In genomic region chr17:34377450-34378209, GRCm38 (mm10) we compare ENCODE assay signal across 36 mouse cellular contexts. TPM values are rescaled to one million over a fixed set of nuclear protein-coding genes. Genes with fewer than 3 reads are reported as not detected.
A peak's percentile ranks its signal among the peaks of the same experiment; 100 is the strongest.
DNase-seq lines count a peak whose midpoint lies in the region; ATAC-seq and TF ChIP-seq lines count a peak whose summit lies in the region.
"Had no signal": no experiment of that assay in that cellular context is flagged by ENCODE, and none has a peak within 500 bp of the region (broad histone marks: within the 10 kb centered on the region; RNA-seq: fewer than 3 reads in every experiment).

No protein-coding gene starts in this region.

- no peak overlapping the region for H3K4me3 ChIP-seq in hindbrain, postnatal 0 days (ENCODE audit: low read length)
- no peak overlapping the region for H3K4me3 ChIP-seq in hindbrain, embryonic 10.5 days
- H3K4me3 ChIP-seq in spleen, adult 2 months (ENCODE audit: extremely low read depth, insufficient read depth, insufficient read length) = no peak overlapping the region
- peak overlapping the region; percentile 42 for H3K4me3 ChIP-seq in intestine, embryonic 16.5 days (ENCODE audit: low read length)
- H3K4me3 ChIP-seq in stomach, postnatal 0 days (ENCODE audit: low read depth, low read length) = no peak overlapping the region
- H3K4me3 ChIP-seq in heart, adult 2 months = no peak overlapping the region
- H3K4me3 ChIP-seq: erythroblast, embryonic 14.5 days; heart, embryonic 12.5 days; hindbrain, embryonic 15.5 days; left cerebral cortex, adult 2 months; limb, embryonic 13.5 days; liver, embryonic 12.5 days; neural tube, embryonic 13.5 days had no signal

- no peak for ATAC-seq in hindbrain, postnatal 0 days
- ATAC-seq in intestine, embryonic 16.5 days = no peak
- ATAC-seq in stomach, postnatal 0 days (ENCODE audit: low FRiP score, low TSS enrichment) = no peak
- ATAC-seq: liver, embryonic 12.5 days; lung, postnatal 0 days had no signal

- H3K4me2 ChIP-seq in hindbrain, postnatal 0 days (ENCODE audit: low read depth, low read length) = no peak overlapping the region
- peak overlapping the region; percentile 35 for H3K4me2 ChIP-seq in intestine, embryonic 16.5 days (ENCODE audit: low read depth, low read length)
- H3K4me2 ChIP-seq in stomach, postnatal 0 days (replicated peaks; ENCODE audit: low read depth) = no peak overlapping the region
- H3K4me2 ChIP-seq: heart, embryonic 12.5 days; hindbrain, embryonic 15.5 days; limb, embryonic 13.5 days; liver, embryonic 12.5 days; midbrain, embryonic 11.5 days; neural tube, embryonic 13.5 days had no signal

- WGBS in hindbrain, postnatal 0 days = 51% methylated on average over 6 of the region's 6 CpGs
- WGBS in hindbrain, embryonic 10.5 days = 74% methylated on average over 6 of the region's 6 CpGs
- WGBS in spleen, adult 2 months = 24% methylated on average over 6 of the region's 6 CpGs
- WGBS in intestine, embryonic 16.5 days = 52% methylated on average over 6 of the region's 6 CpGs
- 52% methylated on average over 6 of the region's 6 CpGs for WGBS in stomach, postnatal 0 days
- 39% methylated on average over 6 of the region's 6 CpGs for WGBS in heart, adult 2 months

- H3K4me1 ChIP-seq in hindbrain, postnatal 0 days (ENCODE audit: insufficient read depth, low read length) = no peaks in the 10 kb centered on the region
- H3K4me1 ChIP-seq in hindbrain, embryonic 10.5 days (replicated peaks) = no peaks in the 10 kb centered on the region
- H3K4me1 ChIP-seq in spleen, adult 2 months (ENCODE audit: control insufficient read depth, insufficient read depth, insufficient read length) = peaks cover 11% of the 10 kb centered on the region; the same call in 1 of the 2 replicates
- H3K4me1 ChIP-seq in intestine, embryonic 16.5 days (ENCODE audit: control insufficient read depth, insufficient read depth, low read length) = no peaks in the 10 kb centered on the region
- no peaks in the 10 kb centered on the region for H3K4me1 ChIP-seq in stomach, postnatal 0 days (replicated peaks; ENCODE audit: control insufficient read depth, insufficient read depth)
- H3K4me1 ChIP-seq in heart, adult 2 months (ENCODE audit: control insufficient read depth, insufficient read depth, low read length) = no peaks in the 10 kb centered on the region
- H3K4me1 ChIP-seq: heart, embryonic 12.5 days; hindbrain, embryonic 15.5 days; limb, embryonic 13.5 days; liver, embryonic 12.5 days; neural tube, embryonic 13.5 days had no signal

- H3K9me3 ChIP-seq in hindbrain, postnatal 0 days (ENCODE audit: low read length) = no peaks in the 10 kb centered on the region
- no peaks in the 10 kb centered on the region for H3K9me3 ChIP-seq in hindbrain, embryonic 10.5 days
- H3K9me3 ChIP-seq in intestine, embryonic 16.5 days (ENCODE audit: control insufficient read depth, low read length) = no peaks in the 10 kb centered on the region
- no peaks in the 10 kb centered on the region for H3K9me3 ChIP-seq in stomach, postnatal 0 days (ENCODE audit: control insufficient read depth, low read length)
- H3K9me3 ChIP-seq: heart, embryonic 12.5 days; hindbrain, embryonic 15.5 days; limb, embryonic 13.5 days; liver, embryonic 12.5 days; neural tube, embryonic 13.5 days had no signal

- TF ChIP-seq CTCF in hindbrain, postnatal 0 days (IDR thresholded peaks at IDR 0.05; ENCODE audit: low read depth) = peak; percentile 22; the same call in 1 of the 2 replicates
- TF ChIP-seq CTCF in spleen, adult 2 months (IDR thresholded peaks at IDR 0.05; ENCODE audit: extremely low read depth, insufficient read depth, insufficient read length, insufficient replicate concordance) = no peak
- peak; percentile 16; the same call in 1 of the 2 replicates for TF ChIP-seq CTCF in stomach, postnatal 0 days (IDR thresholded peaks at IDR 0.05; ENCODE audit: low read depth)
- no peak for TF ChIP-seq CTCF in heart, adult 2 months (IDR thresholded peaks at IDR 0.05)

- DNase-seq in hindbrain, postnatal 0 days (ENCODE audit: low spot score) = no peak
- DNase-seq in hindbrain, embryonic 10.5 days (ENCODE audit: low spot score) = no peak
- no peak for DNase-seq in spleen, adult 2 months (ENCODE audit: low read depth in 1 of 2, low spot score in 2 of 2)
- DNase-seq in spleen, postnatal 4 days (ENCODE audit: low spot score in 2 of 2) = no peak
- DNase-seq in stomach, postnatal 0 days (ENCODE audit: low spot score) = no peak
- DNase-seq in cerebellum, adult 9-10 months = no peak
- no peak for DNase-seq in heart, adult 2 months
- DNase-seq: adrenal gland, adult 8-10 months; cerebellum, adult 11 months; cerebellum, adult 9-11 months; gastrocnemius, postnatal 10 days; kidney, adult 9 months; kidney, postnatal 10 days; lung, adult 18-20 months; retina, postnatal 1 day; right cerebral cortex, postnatal 14 days had no signal

- no peaks in the 10 kb centered on the region for H3K27me3 ChIP-seq in hindbrain, postnatal 0 days (ENCODE audit: insufficient read depth, low read length)
- H3K27me3 ChIP-seq in hindbrain, embryonic 10.5 days (ENCODE audit: insufficient read depth, poor library complexity, severe bottlenecking) = no peaks in the 10 kb centered on the region
- no peaks in the 10 kb centered on the region for H3K27me3 ChIP-seq in spleen, adult 2 months (ENCODE audit: control insufficient read depth, insufficient read depth, low read length)
- no peaks in the 10 kb centered on the region for H3K27me3 ChIP-seq in intestine, embryonic 16.5 days (replicated peaks; ENCODE audit: control insufficient read depth, insufficient read depth, low read length)
- no peaks in the 10 kb centered on the region for H3K27me3 ChIP-seq in stomach, postnatal 0 days (ENCODE audit: control insufficient read depth, insufficient read depth, low read length)
- no peaks in the 10 kb centered on the region for H3K27me3 ChIP-seq in heart, adult 2 months (ENCODE audit: control insufficient read depth, insufficient read depth, low read length)
- H3K27me3 ChIP-seq: hindbrain, embryonic 15.5 days; limb, embryonic 13.5 days; neural tube, embryonic 13.5 days had no signal

- TF ChIP-seq POLR2A in spleen, adult 2 months (IDR thresholded peaks at IDR 0.05; ENCODE audit: low read depth, low read length) = no peak
- no peak for TF ChIP-seq POLR2A in heart, adult 2 months (IDR thresholded peaks at IDR 0.05; ENCODE audit: insufficient read depth, low read depth, low read length)

- no peak overlapping the region for H3K27ac ChIP-seq in hindbrain, postnatal 0 days
- H3K27ac ChIP-seq in hindbrain, embryonic 10.5 days = no peak overlapping the region
- peak overlapping the region; percentile 65 for H3K27ac ChIP-seq in spleen, adult 2 months (ENCODE audit: insufficient read depth, low read length)
- H3K27ac ChIP-seq in intestine, embryonic 16.5 days (ENCODE audit: low read length) = no peak overlapping the region; the same call in 1 of the 2 replicates
- H3K27ac ChIP-seq in stomach, postnatal 0 days (replicated peaks) = no peak overlapping the region
- no peak overlapping the region for H3K27ac ChIP-seq in heart, adult 2 months
- H3K27ac ChIP-seq: hindbrain, embryonic 15.5 days; left cerebral cortex, adult 2 months; limb, embryonic 13.5 days; liver, embryonic 12.5 days; neural tube, embryonic 13.5 days had no signal

- H3K79me2 ChIP-seq in heart, adult 2 months (replicated peaks; ENCODE audit: control insufficient read depth, insufficient read depth, low read length) = no peaks in the 10 kb centered on the region

- no peak for TF ChIP-seq EP300 in stomach, postnatal 0 days (optimal IDR thresholded peaks at IDR 0.05)
- no peak for TF ChIP-seq EP300 in heart, adult 2 months (IDR thresholded peaks at IDR 0.05; ENCODE audit: insufficient read depth, low read depth, low read length)

- H3K9ac ChIP-seq in hindbrain, postnatal 0 days (replicated peaks; ENCODE audit: low read length) = no peak overlapping the region
- 0 out of 2 replicates have a peak overlapping the region, but pooled peaks have one; percentile 58 for H3K9ac ChIP-seq in intestine, embryonic 16.5 days (ENCODE audit: low read depth, low read length)
- no peak overlapping the region for H3K9ac ChIP-seq in stomach, postnatal 0 days (ENCODE audit: low read length)
- H3K9ac ChIP-seq in heart, adult 2 months (ENCODE audit: low read depth, low read length) = no peak overlapping the region
- H3K9ac ChIP-seq: heart, embryonic 12.5 days; hindbrain, embryonic 15.5 days; limb, embryonic 13.5 days; liver, embryonic 12.5 days; neural tube, embryonic 13.5 days had no signal

- no peaks in the 10 kb centered on the region for H3K36me3 ChIP-seq in hindbrain, postnatal 0 days (ENCODE audit: insufficient read depth, low read length)
- no peaks in the 10 kb centered on the region for H3K36me3 ChIP-seq in hindbrain, embryonic 10.5 days
- H3K36me3 ChIP-seq in spleen, adult 2 months (ENCODE audit: control insufficient read depth, insufficient read depth, low read length) = no peaks in the 10 kb centered on the region
- no peaks in the 10 kb centered on the region for H3K36me3 ChIP-seq in intestine, embryonic 16.5 days (ENCODE audit: control insufficient read depth, insufficient read depth, low read length)
- no peaks in the 10 kb centered on the region for H3K36me3 ChIP-seq in stomach, postnatal 0 days (ENCODE audit: control insufficient read depth, insufficient read depth, low read length)
- H3K36me3 ChIP-seq in heart, adult 2 months (ENCODE audit: control insufficient read depth, insufficient read depth, low read length) = no peaks in the 10 kb centered on the region
- H3K36me3 ChIP-seq: heart, embryonic 12.5 days; hindbrain, embryonic 15.5 days; limb, embryonic 13.5 days; liver, embryonic 12.5 days; neural tube, embryonic 13.5 days had no signal

- intact Hi-C loops in heart, adult 2 months (cut with DNase I) = no loop called here

RNA-seq across cellular contexts. Expression of gene Btnl1, which starts 0.7 kb away (rescaled TPM):
- total RNA-seq in hindbrain, postnatal 0 days (2014; rRNA removed) = not detected in 2 replicates
- polyA plus RNA-seq in hindbrain, postnatal 0 days (2015; fragmentation: Nextera tagmentation; extraction: Ambion mirVana) = not detected in 2 replicates
- polyA plus RNA-seq in hindbrain, embryonic 10.5 days (2016; fragmentation: Nextera tagmentation; extraction: Ambion mirVana) = not detected in 2 replicates
- 0.35 and 0.56 TPM in 2 replicates for polyA plus RNA-seq in spleen, adult 2 months (2012; rRNA removed)
- 30.2 and 43.2 TPM in 2 replicates for polyA plus RNA-seq in intestine, embryonic 16.5 days (2015; fragmentation: Nextera tagmentation; extraction: Ambion mirVana)
- polyA plus RNA-seq in stomach, postnatal 0 days (2015; fragmentation: Nextera tagmentation; extraction: Ambion mirVana) = 0.04 TPM in 1 of 2 replicates, not detected in the other
- not detected for total RNA-seq in heart, adult 2 months (2021)
- not detected in 2 replicates for polyA plus RNA-seq in heart, adult 2 months (2012; rRNA removed)
- total RNA-seq: adrenal gland, adult 8-10 months; ES-E14; gastrocnemius, postnatal 10 days; granulocyte monocyte progenitor cell, adult 5-6 weeks; hematopoietic stem cell, adult 5-6 weeks; layer of hippocampus, postnatal 10 days; left cerebral cortex, adult 2 months; left cerebral cortex, postnatal 36 days had no signal
- polyA plus RNA-seq: embryonic facial prominence, embryonic 14.5 days; erythroblast, embryonic 14.5 days; forebrain, embryonic 11.5 days; heart, embryonic 12.5 days; heart, postnatal 0 days; hindbrain, embryonic 15.5 days; limb, embryonic 13.5 days; liver, embryonic 12.5 days; lung, postnatal 0 days; midbrain, embryonic 11.5 days; neural tube, embryonic 13.5 days had no signal

RNA-seq across cellular contexts. Expression of gene BC051142, which starts 21.0 kb away (rescaled TPM):
- total RNA-seq in hindbrain, postnatal 0 days (2014; rRNA removed) = 5.2 and 6.8 TPM in 2 replicates
- 4.4 and 5.0 TPM in 2 replicates for polyA plus RNA-seq in hindbrain, postnatal 0 days (2015; fragmentation: Nextera tagmentation; extraction: Ambion mirVana)
- 1.4 and 2.0 TPM in 2 replicates for polyA plus RNA-seq in hindbrain, embryonic 10.5 days (2016; fragmentation: Nextera tagmentation; extraction: Ambion mirVana)
- polyA plus RNA-seq in spleen, adult 2 months (2012; rRNA removed) = 1.1 and 1.8 TPM in 2 replicates
- 0.81 and 1.2 TPM in 2 replicates for polyA plus RNA-seq in intestine, embryonic 16.5 days (2015; fragmentation: Nextera tagmentation; extraction: Ambion mirVana)
- 0.59 and 0.86 TPM in 2 replicates for polyA plus RNA-seq in stomach, postnatal 0 days (2015; fragmentation: Nextera tagmentation; extraction: Ambion mirVana)
- total RNA-seq in heart, adult 2 months (2021) = not detected
- polyA plus RNA-seq in heart, adult 2 months (2012; rRNA removed) = 0.94 and 1.1 TPM in 2 replicates
- total RNA-seq: ES-E14 had no signal
- polyA plus RNA-seq: erythroblast, embryonic 14.5 days; heart, embryonic 12.5 days had no signal

RNA-seq across cellular contexts. Expression of gene Btnl2, which starts 23.0 kb away (rescaled TPM):
- total RNA-seq in hindbrain, postnatal 0 days (2014; rRNA removed) = not detected in 2 replicates
- 0.08 TPM in 1 of 2 replicates, not detected in the other for polyA plus RNA-seq in hindbrain, postnatal 0 days (2015; fragmentation: Nextera tagmentation; extraction: Ambion mirVana)
- polyA plus RNA-seq in hindbrain, embryonic 10.5 days (2016; fragmentation: Nextera tagmentation; extraction: Ambion mirVana) = not detected in 2 replicates
- polyA plus RNA-seq in spleen, adult 2 months (2012; rRNA removed) = 4.1 and 4.4 TPM in 2 replicates
- polyA plus RNA-seq in intestine, embryonic 16.5 days (2015; fragmentation: Nextera tagmentation; extraction: Ambion mirVana) = 10.6 and 16.0 TPM in 2 replicates
- 0.13 and 0.16 TPM in 2 replicates for polyA plus RNA-seq in stomach, postnatal 0 days (2015; fragmentation: Nextera tagmentation; extraction: Ambion mirVana)
- under 1 TPM; 0.41 to 0.44 TPM for total RNA-seq in heart, adult 2 months (2021)
- 0.26 and 0.31 TPM in 2 replicates for polyA plus RNA-seq in heart, adult 2 months (2012; rRNA removed)
- total RNA-seq: ES-E14; granulocyte monocyte progenitor cell, adult 5-6 weeks; hematopoietic stem cell, adult 5-6 weeks had no signal
- polyA plus RNA-seq: embryonic facial prominence, embryonic 14.5 days; erythroblast, embryonic 14.5 days; forebrain, embryonic 11.5 days; heart, postnatal 0 days; lung, postnatal 0 days; neural tube, embryonic 13.5 days had no signal

RNA-seq across cellular contexts. Expression of gene H2-Eb2, which starts 52.2 kb away (rescaled TPM):
- total RNA-seq in hindbrain, postnatal 0 days (2014; rRNA removed) = 0.05 and 0.07 TPM in 2 replicates
- 0.10 and 0.20 TPM in 2 replicates for polyA plus RNA-seq in hindbrain, postnatal 0 days (2015; fragmentation: Nextera tagmentation; extraction: Ambion mirVana)
- not detected in 2 replicates for polyA plus RNA-seq in hindbrain, embryonic 10.5 days (2016; fragmentation: Nextera tagmentation; extraction: Ambion mirVana)
- polyA plus RNA-seq in spleen, adult 2 months (2012; rRNA removed) = 11.4 and 13.5 TPM in 2 replicates
- 0.05 TPM in 1 of 2 replicates, not detected in the other for polyA plus RNA-seq in intestine, embryonic 16.5 days (2015; fragmentation: Nextera tagmentation; extraction: Ambion mirVana)
- polyA plus RNA-seq in stomach, postnatal 0 days (2015; fragmentation: Nextera tagmentation; extraction: Ambion mirVana) = not detected in 2 replicates
- not detected for total RNA-seq in heart, adult 2 months (2021)
- 0.09 and 0.33 TPM in 2 replicates for polyA plus RNA-seq in heart, adult 2 months (2012; rRNA removed)
- total RNA-seq: adrenal gland, adult 8-10 months; ES-E14; gastrocnemius, postnatal 10 days; granulocyte monocyte progenitor cell, adult 5-6 weeks; hematopoietic stem cell, adult 5-6 weeks; layer of hippocampus, postnatal 10 days; left cerebral cortex, adult 2 months; left cerebral cortex, postnatal 36 days had no signal
- polyA plus RNA-seq: embryonic facial prominence, embryonic 14.5 days; erythroblast, embryonic 14.5 days; forebrain, embryonic 11.5 days; heart, embryonic 12.5 days; heart, postnatal 0 days; intestine, embryonic 14.5 days; limb, embryonic 13.5 days; liver, embryonic 12.5 days; lung, postnatal 0 days; midbrain, embryonic 11.5 days; testis, adult 2 months had no signal

Comparison
In these comparisons a context has a peak if more than half of its experiments do, and no peak if none do; other contexts are left out.
1. CTCF ChIP-seq: peak in hindbrain, postnatal 0 days (single experiment) and stomach, postnatal 0 days (single experiment); none in spleen, adult 2 months (single experiment) and heart, adult 2 months (single experiment).
2. RNA of gene Btnl1, which starts 0.7 kb away (polyA plus RNA-seq): 30.2 to 43.2 TPM in intestine, embryonic 16.5 days; 0.35 to 0.56 TPM in spleen, adult 2 months, 0.04 TPM in stomach, postnatal 0 days, not detected in hindbrain, postnatal 0 days, not detected in hindbrain, embryonic 10.5 days and not detected in heart, adult 2 months; every median in the first group is over 10 times any median in the second.